Mouse (Mus musculus): Measurements from ENCODE around the gene Ifitm5. TPM values are rescaled to one million over a fixed set of nuclear protein-coding genes. Genes with fewer than 3 reads are reported as not detected.

The Ifitm5 gene
- polyA plus RNA-seq, 1 experiment from 2014 or later = 5.9 TPM

DNA sequence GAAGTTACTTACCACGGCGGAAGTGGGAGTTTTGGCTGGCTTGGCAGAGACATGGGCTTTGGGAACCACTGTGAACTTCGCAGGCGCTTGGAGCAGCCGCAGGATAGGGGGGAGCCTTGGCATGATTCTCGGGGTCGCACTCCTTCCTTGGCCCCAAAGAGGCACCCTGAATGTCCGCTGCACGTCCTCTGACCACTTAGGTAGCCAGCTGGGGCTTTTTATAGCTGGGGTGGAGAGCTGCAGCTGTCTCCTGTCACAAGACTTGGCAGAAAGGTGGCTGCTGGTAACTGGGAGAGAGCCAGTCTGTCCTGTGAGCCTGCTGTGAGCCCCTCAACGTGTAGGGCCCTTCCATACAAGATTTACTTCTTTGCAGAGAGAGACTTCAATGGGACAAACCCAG lies 49.9 kb downstream of the Ifitm5 start, which contains the start of gene Cox8b:
Gene Cox8b, minus strand, starts transcription at position 227 of the 400 bp plus-strand sequence.
- Histone ChIP-seq H3K27ac (no peak within 1 kb of the TSS), H3K4me1 (peaks cover 18% of the 10 kb centered on the region), H3K4me3 (no peak within 1 kb of the TSS), H3K27me3 (ENCODE audit: low read depth, poor library complexity, severe bottlenecking) (no peaks in the 10 kb centered on the region), H3K9me3 (replicated peaks) (no peaks in the 10 kb centered on the region), H3K36me3 (peaks cover 54% of the 10 kb centered on the region)
- no peak for DNase-seq (ENCODE audit: low spot score)
- WGBS = 68% methylated on average over 10 of the region's 10 CpGs

DNA sequence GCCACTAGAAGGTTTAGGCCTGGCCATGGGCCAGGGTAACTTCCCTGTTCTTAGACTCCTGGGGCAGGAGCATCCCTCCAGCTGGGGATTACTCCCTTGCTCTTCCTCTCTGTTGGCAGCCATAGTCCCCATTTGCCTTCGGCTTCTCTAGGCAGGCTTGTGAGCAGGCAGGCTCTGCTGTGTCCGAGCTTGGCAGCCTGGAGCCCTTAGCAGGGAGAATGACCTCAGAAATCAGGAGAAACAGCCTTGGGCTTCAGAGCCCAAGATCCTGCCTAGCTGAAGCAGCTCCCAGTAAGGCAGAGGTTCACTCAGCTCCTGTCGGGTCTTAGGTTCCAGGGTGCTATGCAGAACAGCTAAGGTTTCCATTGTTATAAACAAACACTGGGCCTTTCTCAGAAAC lies 51.0 kb downstream of the Ifitm5 start:
- Histone ChIP-seq H3K27me3 (ENCODE audit: low read depth, poor library complexity, severe bottlenecking) (no peaks in the 10 kb centered on the region), H3K27ac (no peak overlapping the region), H3K36me3 (peaks cover 63% of the 10 kb centered on the region), H3K9me3 (replicated peaks) (no peaks in the 10 kb centered on the region), H3K4me3 (no peak overlapping the region), H3K4me1 (peaks cover 18% of the 10 kb centered on the region)
- WGBS = 87% methylated on average over 3 of the region's 3 CpGs
- no peak for DNase-seq (ENCODE audit: low spot score)

Other genes starting within 250 kb of the Ifitm5 start
- gene Cyp2e1, start 186.6 kb downstream of the Ifitm5 start, polyA plus RNA-seq (2016; fragmentation: Nextera tagmentation; extraction: Ambion mirVana) = 0.09 TPM in 2 replicates
- 0.10 and 0.23 TPM in 2 replicates for gene Syce1, start 162.4 kb downstream of the Ifitm5 start, polyA plus RNA-seq (2016; fragmentation: Nextera tagmentation; extraction: Ambion mirVana)
- 2.1 and 2.2 TPM in 2 replicates for gene Zfp941, start 128.1 kb downstream of the Ifitm5 start, polyA plus RNA-seq (2016; fragmentation: Nextera tagmentation; extraction: Ambion mirVana)
- 0.75 and 0.95 TPM in 2 replicates for gene Urah, start 115.3 kb downstream of the Ifitm5 start, polyA plus RNA-seq (2016; fragmentation: Nextera tagmentation; extraction: Ambion mirVana)
- gene Scgb1c1, start 104.7 kb downstream of the Ifitm5 start, polyA plus RNA-seq (2016; fragmentation: Nextera tagmentation; extraction: Ambion mirVana) = not detected in 2 replicates
- not detected in 2 replicates for gene Odf3, start 102.5 kb downstream of the Ifitm5 start, polyA plus RNA-seq (2016; fragmentation: Nextera tagmentation; extraction: Ambion mirVana)
- gene Gm45785, start 94.0 kb downstream of the Ifitm5 start, polyA plus RNA-seq (2016; fragmentation: Nextera tagmentation; extraction: Ambion mirVana) = not detected in 2 replicates
- 45.2 and 54.2 TPM in 2 replicates for gene Ric8a, start 93.3 kb downstream of the Ifitm5 start, polyA plus RNA-seq (2016; fragmentation: Nextera tagmentation; extraction: Ambion mirVana)
- gene Bet1l, start 92.7 kb downstream of the Ifitm5 start, polyA plus RNA-seq (2016; fragmentation: Nextera tagmentation; extraction: Ambion mirVana) = 23.0 and 26.1 TPM in 2 replicates
- 353 and 364 TPM in 2 replicates for gene Psmd13, start 68.3 kb downstream of the Ifitm5 start, polyA plus RNA-seq (2016; fragmentation: Nextera tagmentation; extraction: Ambion mirVana)
- gene Sirt3, start 68.0 kb downstream of the Ifitm5 start, polyA plus RNA-seq (2016; fragmentation: Nextera tagmentation; extraction: Ambion mirVana) = 25.4 and 27.6 TPM in 2 replicates
- gene Cox8b, start 49.8 kb downstream of the Ifitm5 start, polyA plus RNA-seq (2016; fragmentation: Nextera tagmentation; extraction: Ambion mirVana) = 0.49 TPM in 1 of 2 replicates, not detected in the other
- gene Nlrp6, start 29.4 kb downstream of the Ifitm5 start, polyA plus RNA-seq (2016; fragmentation: Nextera tagmentation; extraction: Ambion mirVana) = 0.06 and 0.26 TPM in 2 replicates
- 11.4 and 15.4 TPM in 2 replicates for gene Pgghg, start 8.9 kb downstream of the Ifitm5 start, polyA plus RNA-seq (2016; fragmentation: Nextera tagmentation; extraction: Ambion mirVana)
- not detected in 2 replicates for gene Gm45717, start 5.6 kb upstream of the Ifitm5 start, polyA plus RNA-seq (2016; fragmentation: Nextera tagmentation; extraction: Ambion mirVana)
- 904 and 922 TPM in 2 replicates for gene Ifitm2, start 5.7 kb upstream of the Ifitm5 start, polyA plus RNA-seq (2016; fragmentation: Nextera tagmentation; extraction: Ambion mirVana)
- gene Ifitm1, start 16.9 kb upstream of the Ifitm5 start, polyA plus RNA-seq (2016; fragmentation: Nextera tagmentation; extraction: Ambion mirVana) = 27.9 and 43.1 TPM in 2 replicates
- 54.0 and 56.4 TPM in 2 replicates for gene Ifitm3, start 60.5 kb upstream of the Ifitm5 start, polyA plus RNA-seq (2016; fragmentation: Nextera tagmentation; extraction: Ambion mirVana)
- gene Ifitm6, start 67.6 kb upstream of the Ifitm5 start, polyA plus RNA-seq (2016; fragmentation: Nextera tagmentation; extraction: Ambion mirVana) = 0.31 TPM in 1 of 2 replicates, not detected in the other
- not detected in 2 replicates for gene Gm17387, start 78.8 kb upstream of the Ifitm5 start, polyA plus RNA-seq (2016; fragmentation: Nextera tagmentation; extraction: Ambion mirVana)
- gene B4galnt4, start 110.8 kb upstream of the Ifitm5 start, polyA plus RNA-seq (2016; fragmentation: Nextera tagmentation; extraction: Ambion mirVana) = 26.2 and 30.7 TPM in 2 replicates
- 6.0 and 8.2 TPM in 2 replicates for gene Pkp3, start 127.9 kb upstream of the Ifitm5 start, polyA plus RNA-seq (2016; fragmentation: Nextera tagmentation; extraction: Ambion mirVana)
- gene Sigirr, start 150.3 kb upstream of the Ifitm5 start, polyA plus RNA-seq (2016; fragmentation: Nextera tagmentation; extraction: Ambion mirVana) = 2.3 TPM in 2 replicates
- gene Ano9, start 167.5 kb upstream of the Ifitm5 start, polyA plus RNA-seq (2016; fragmentation: Nextera tagmentation; extraction: Ambion mirVana) = 0.64 and 0.67 TPM in 2 replicates
- 85.6 and 95.2 TPM in 2 replicates for gene Ptdss2, start 172.1 kb upstream of the Ifitm5 start, polyA plus RNA-seq (2016; fragmentation: Nextera tagmentation; extraction: Ambion mirVana)
- 67.7 and 85.0 TPM in 2 replicates for gene Rnh1, start 222.6 kb upstream of the Ifitm5 start, polyA plus RNA-seq (2016; fragmentation: Nextera tagmentation; extraction: Ambion mirVana)
- gene Hras, start 243.7 kb upstream of the Ifitm5 start, polyA plus RNA-seq (2016; fragmentation: Nextera tagmentation; extraction: Ambion mirVana) = 101 and 104 TPM in 2 replicates
- 14.0 and 21.8 TPM in 2 replicates for gene Lrrc56, start 243.9 kb upstream of the Ifitm5 start, polyA plus RNA-seq (2016; fragmentation: Nextera tagmentation; extraction: Ambion mirVana)

Data from limb, embryonic 10.5 days (tissue).